Mouse (Mus musculus) left cerebral cortex, postnatal 10 days (tissue): ENCODE results near the gene Nrsn2. TPM values are rescaled to one million over a fixed set of nuclear protein-coding genes. Genes with fewer than 3 reads are reported as not detected.

Source experiments
- DNase-seq, 2 experiments: peaks; one replicate each; pipeline ENCODE4 v3.0.0; 2021 to 2022; ENCODE audit warnings: low spot score in 2 of 2, mixed read lengths in 1 of 2; ENCODE audit errors: extremely low spot score in 1 of 2
- intact Hi-C: fragments of 180-260 bp; cut with DNase I; formaldehyde crosslinking; loops from one replicate; pipeline ENCODE4 v1.15.1; 2025
- total RNA-seq, 2 experiments: library from RNA; stranded (reverse); gene quantifications; 2 replicates each; pipeline ENCODE4 v1.2.3; 2021

The Nrsn2 gene
- 10 to 100 TPM; 37.5 to 53.4 TPM for total RNA-seq

GRCm38 (mm10) chr2:152376345-152376741, at the start of gene Nrsn2:
Gene Nrsn2, minus strand, starts transcription at chr2:152376638.
- intact Hi-C loops = no loop called here
- peak in 1 of 2 experiments; percentile 56 for DNase-seq

- intact Hi-C loops = no loop called here
- DNase-seq = no peak
These were observed 39.3 kb upstream of the Nrsn2 start for GRCm38 (mm10) chr2:152415786-152416185.

GRCm38 (mm10) chr2:152415287-152415686, 38.8 kb upstream of the Nrsn2 start, which contains the start of gene 6820408C15Rik:
Gene 6820408C15Rik, plus strand, starts transcription at chr2:152415587.
- no peak for DNase-seq
- intact Hi-C loops = no loop called here

GRCm38 (mm10) chr2:152414591-152415165, 38.2 kb upstream of the Nrsn2 start, which contains the start of gene Zcchc3:
Gene Zcchc3, minus strand, starts transcription at chr2:152415027.
- intact Hi-C loops = no loop called here

GRCm38 (mm10) chr2:152413765-152414584, 37.5 kb upstream of the Nrsn2 start:
- intact Hi-C loops = no loop called here

More at GRCm38 (mm10) chr2:152414591-152415165, 38.2 kb upstream of the Nrsn2 start, which contains the start of gene Zcchc3:
- DNase-seq = peak; percentile 82 to 94

GRCm38 (mm10) chr2:152413158-152413764, 36.8 kb upstream of the Nrsn2 start:
- DNase-seq = peak in 1 of 2 experiments; percentile 34
- intact Hi-C loops = no loop called here

More at GRCm38 (mm10) chr2:152413765-152414584, 37.5 kb upstream of the Nrsn2 start:
- peak in 1 of 2 experiments; percentile 54 for DNase-seq

GRCm38 (mm10) chr2:152412526-152413157, 36.2 kb upstream of the Nrsn2 start:
- intact Hi-C loops = no loop called here
- no peak for DNase-seq

- intact Hi-C loops = no loop called here
- no peak for DNase-seq
These were observed 35.0 kb upstream of the Nrsn2 start for GRCm38 (mm10) chr2:152411471-152411870.

GRCm38 (mm10) chr2:152410971-152411371, 34.5 kb upstream of the Nrsn2 start:
- intact Hi-C loops = no loop called here

GRCm38 (mm10) chr2:152409781-152410180, 33.3 kb upstream of the Nrsn2 start:
- intact Hi-C loops = no loop called here
- DNase-seq = no peak

More at GRCm38 (mm10) chr2:152410971-152411371, 34.5 kb upstream of the Nrsn2 start:
- peak; percentile 76 to 94 for DNase-seq

GRCm38 (mm10) chr2:152406126-152406525, 29.7 kb upstream of the Nrsn2 start:
- peak; percentile 98 for DNase-seq
- intact Hi-C loops = no loop called here

- DNase-seq = no peak
- intact Hi-C loops = loop anchor here (10.0 kb wide), 1 partner anchor 146 kb away; the partner anchor contains the start of gene Defb29
These were observed 22.7 kb upstream of the Nrsn2 start for GRCm38 (mm10) chr2:152399122-152399542.

- DNase-seq = peak; percentile 89 to 96
- intact Hi-C loops = loop anchor here (10.0 kb wide), 1 partner anchor 146 kb away; the partner anchor contains the start of gene Defb29
These were observed 22.3 kb upstream of the Nrsn2 start for GRCm38 (mm10) chr2:152398691-152399090.

GRCm38 (mm10) chr2:152397680-152398435, 21.4 kb upstream of the Nrsn2 start, which contains the start of gene Sox12:
Gene Sox12, minus strand, starts transcription at chr2:152398063.
- intact Hi-C loops = loop anchor here (10.0 kb wide), 1 partner anchor 147 kb away; the partner anchor contains the start of gene Defb29
- peak; percentile 98 for DNase-seq

GRCm38 (mm10) chr2:152397004-152397589, 20.7 kb upstream of the Nrsn2 start:
- intact Hi-C loops = loop anchor here (10.0 kb wide), 1 partner anchor 148 kb away; the partner anchor contains the start of gene Defb29

GRCm38 (mm10) chr2:152396110-152397003, 19.9 kb upstream of the Nrsn2 start:
- intact Hi-C loops = loop anchor here (10.0 kb wide), 1 partner anchor 148 kb away; the partner anchor contains the start of gene Defb29
- peak; percentile 91 to 96 for DNase-seq

More at GRCm38 (mm10) chr2:152397004-152397589, 20.7 kb upstream of the Nrsn2 start:
- peak; percentile 83 to 93 for DNase-seq
